Mouse (Mus musculus) mature B cell (primary cell): Measurements from ENCODE around the gene Gm20843.
"Not testable (repeated sequence)": the region's sequence is repeated elsewhere in the genome, so short reads cannot be mapped to it uniquely, and the experiment has no call there.

Source experiments
- in situ Hi-C: fragments of 300-500 bp; cut with MboI; formaldehyde crosslinking; loops from 2 replicates; pipeline ENCODE4 v1.14.3; 2019

Gene Gm20843

DNA sequence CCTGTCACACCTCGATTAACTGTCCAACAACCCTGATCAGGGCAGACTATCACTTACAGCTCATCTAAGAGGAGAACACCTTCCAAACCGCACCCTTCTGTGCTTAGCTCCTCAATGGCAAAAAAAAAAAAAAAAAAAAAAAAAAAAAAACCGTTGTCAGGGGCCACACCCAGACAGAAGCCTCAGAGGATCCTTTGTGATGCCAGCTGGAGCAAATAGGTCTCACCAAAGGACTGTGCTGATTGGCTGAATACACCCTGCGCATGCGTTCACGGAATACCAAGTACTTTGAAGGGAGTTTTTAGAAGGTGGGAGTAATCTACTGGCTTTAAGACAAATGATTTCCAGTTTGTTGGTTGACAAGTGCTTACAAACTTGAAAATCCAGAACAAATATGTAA lies at the start of gene Gm20843:
Gm20843 (minus strand) TSS at position 101 of the 400 bp plus-strand sequence.
- in situ Hi-C loops = not testable (repeated sequence)
